Mouse (Mus musculus) embryonic facial prominence, embryonic 15.5 days (tissue): ENCODE results near the gene Cpn1. TPM values are rescaled to one million over a fixed set of nuclear protein-coding genes. Genes with fewer than 3 reads are reported as not detected.

Experiments used
- ATAC-seq: fragments of 200-750 bp; cut with Nextera tagmentation; 2 replicates; pipeline ENCODE4 v1.8.0; 2017; ENCODE audit warnings: low read depth, moderate TSS enrichment; ENCODE audit not compliant: insufficient number of reproducible peaks, low FRiP score, low TSS enrichment
- H3K27ac ChIP-seq: fragments of 300-500 bp; sonication (generic); replicated peaks from 2 replicates; pipeline ENCODE4 v1.5.1; 2015; ENCODE audit warnings: mild to moderate bottlenecking, inconsistent platforms
- H3K27me3 ChIP-seq: fragments of 300-500 bp; sonication (generic); 2 replicates; pipeline ENCODE4 v1.6.1; 2015; ENCODE audit warnings: inconsistent platforms
- H3K36me3 ChIP-seq: fragments of 300-500 bp; sonication (generic); 2 replicates; pipeline ENCODE4 v1.6.1; 2015; ENCODE audit warnings: mild to moderate bottlenecking, inconsistent platforms
- H3K4me1 ChIP-seq: fragments of 300-500 bp; sonication (generic); 2 replicates; pipeline ENCODE4 v1.6.1; 2015; ENCODE audit warnings: inconsistent platforms
- H3K4me2 ChIP-seq: fragments of 300-500 bp; sonication (generic); replicated peaks from 2 replicates; pipeline ENCODE4 v1.6.1; 2015; ENCODE audit warnings: mild to moderate bottlenecking, inconsistent platforms
- H3K4me3 ChIP-seq: fragments of 300-500 bp; sonication (generic); replicated peaks from 2 replicates; pipeline ENCODE4 v1.5.1; 2015; ENCODE audit warnings: mild to moderate bottlenecking, inconsistent platforms
- H3K9ac ChIP-seq: fragments of 300-500 bp; sonication (generic); 2 replicates; pipeline ENCODE4 v1.6.1; 2015; ENCODE audit warnings: inconsistent platforms
- H3K9me3 ChIP-seq: fragments of 300-500 bp; sonication (generic); replicated peaks from 2 replicates; pipeline ENCODE4 v1.6.1; 2016; ENCODE audit warnings: inconsistent platforms
- WGBS: fragments of 180-500 bp; shearing (Covaris S2); methylation state at CpG from one replicate; pipeline ENCODE4 v1.1.7; 2015; 5-methylcytosine and 5-hydroxymethylcytosine counted together
- polyA plus RNA-seq: library from polyadenylated mRNA; unstranded; fragments of >200 nt; fragmentation: Nextera tagmentation; extraction: Ambion mirVana; gene quantifications from 2 replicates; pipeline ENCODE4 v1.2.1, GENCODE M21; 2015

The Cpn1 gene
- polyA plus RNA-seq, 1 experiment from 2014 or later = 0.40 TPM

DNA sequence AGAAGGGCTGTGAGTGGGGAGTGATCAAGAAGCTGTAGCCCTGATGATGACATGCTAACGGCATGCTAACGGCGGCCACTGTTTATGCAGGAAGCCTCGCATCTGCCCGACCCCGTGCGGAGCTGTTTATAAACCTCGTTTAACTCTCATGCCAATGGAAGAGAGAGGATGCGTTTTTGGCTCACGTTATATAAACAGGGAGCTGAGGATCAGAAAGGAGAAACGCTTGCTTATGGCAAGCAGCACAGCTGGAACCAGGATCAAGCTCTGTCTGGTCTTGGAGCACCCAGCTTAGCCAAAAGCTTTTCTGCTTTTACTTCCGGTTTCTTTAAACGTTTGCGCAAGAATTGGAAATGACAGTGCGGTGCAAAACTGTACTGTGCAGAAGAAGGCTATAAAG, 22.4 kb upstream of the Cpn1 start:
- Histone ChIP-seq H3K4me3 (no peak overlapping the region), H3K27ac (no peak overlapping the region), H3K36me3 (no peaks in the 10 kb centered on the region), H3K27me3 (no peaks in the 10 kb centered on the region), H3K9ac (no peak overlapping the region), H3K4me2 (no peak overlapping the region), H3K4me1 (no peaks in the 10 kb centered on the region), H3K9me3 (no peaks in the 10 kb centered on the region)
- ATAC-seq = no peak
- 58% methylated on average over 15 of the region's 15 CpGs for WGBS

DNA sequence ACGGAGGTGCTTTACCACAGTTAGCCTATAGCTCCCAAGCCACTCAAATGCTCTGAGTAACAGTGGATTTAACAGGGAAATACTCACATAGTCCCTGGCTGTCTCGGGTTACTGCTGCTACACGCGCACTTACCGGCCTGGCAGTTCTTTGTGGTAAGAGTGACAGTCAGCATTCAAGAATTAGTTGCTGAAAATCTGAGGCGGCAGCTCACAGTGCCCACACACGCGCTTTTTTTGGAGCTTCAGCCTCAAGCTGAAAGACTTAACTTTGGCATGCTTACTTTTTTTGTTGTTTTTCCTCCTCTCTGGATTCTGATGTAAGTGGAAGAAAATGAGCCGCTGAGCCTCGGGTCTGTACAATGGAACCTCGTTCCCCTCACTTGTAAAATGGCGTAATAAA, 20.8 kb upstream of the Cpn1 start:
- 42% methylated on average over 12 of the region's 12 CpGs for WGBS
- Histone ChIP-seq H3K4me1 (no peaks in the 10 kb centered on the region), H3K9me3 (no peaks in the 10 kb centered on the region), H3K27me3 (no peaks in the 10 kb centered on the region), H3K9ac (no peak overlapping the region), H3K36me3 (no peaks in the 10 kb centered on the region), H3K27ac (no peak overlapping the region), H3K4me2 (no peak overlapping the region), H3K4me3 (no peak overlapping the region)
- no peak for ATAC-seq

DNA sequence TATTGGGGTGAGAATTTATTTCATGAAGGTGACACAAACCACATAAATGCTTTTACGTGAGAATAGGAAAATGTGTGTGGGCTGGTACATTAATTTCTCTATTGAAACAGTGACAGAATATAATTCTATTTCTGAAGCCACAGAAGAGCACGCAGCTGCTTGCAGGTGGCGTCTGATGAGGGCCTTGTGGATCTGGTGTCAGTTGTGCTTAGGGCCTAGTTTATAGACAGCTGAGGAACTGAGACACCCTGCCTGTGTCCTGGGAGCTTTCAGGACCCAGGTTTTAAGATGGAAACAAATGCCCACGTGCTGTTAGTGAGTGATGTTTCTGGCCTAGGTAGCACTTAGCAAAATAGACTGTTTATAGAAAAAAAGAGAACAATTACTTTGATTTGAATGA, 18.7 kb upstream of the Cpn1 start:
- Histone ChIP-seq H3K4me3 (no peak overlapping the region), H3K9me3 (no peaks in the 10 kb centered on the region), H3K27ac (no peak overlapping the region), H3K4me1 (no peaks in the 10 kb centered on the region), H3K36me3 (no peaks in the 10 kb centered on the region), H3K4me2 (no peak overlapping the region), H3K27me3 (no peaks in the 10 kb centered on the region), H3K9ac (no peak overlapping the region)
- ATAC-seq = no peak
- 63% methylated on average over 4 of the region's 4 CpGs for WGBS

DNA sequence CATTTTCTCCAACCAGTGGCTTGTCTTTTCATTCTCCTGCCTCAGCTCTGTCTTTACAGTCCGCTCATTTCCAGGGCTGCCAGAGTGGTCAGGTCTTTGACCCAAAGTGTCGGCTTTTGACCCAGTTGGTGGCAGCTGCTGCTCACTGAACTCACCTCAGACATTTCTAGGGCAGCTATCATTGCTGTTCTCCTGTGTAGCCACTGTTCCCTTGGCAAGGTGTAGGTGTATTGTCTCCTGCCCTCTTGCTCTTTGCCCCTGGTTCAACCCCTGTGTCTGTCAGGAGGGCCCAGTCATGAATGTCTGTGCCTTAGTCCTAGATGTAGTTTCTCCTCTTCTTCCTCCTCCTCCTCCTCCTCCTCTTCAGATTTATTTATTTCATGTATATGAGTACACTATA, 17.9 kb upstream of the Cpn1 start:
- Histone ChIP-seq H3K9me3 (no peaks in the 10 kb centered on the region), H3K4me2 (no peak overlapping the region), H3K4me3 (no peak overlapping the region), H3K4me1 (no peaks in the 10 kb centered on the region), H3K27me3 (no peaks in the 10 kb centered on the region), H3K27ac (no peak overlapping the region), H3K36me3 (no peaks in the 10 kb centered on the region), H3K9ac (no peak overlapping the region)
- no peak for ATAC-seq
- 94% methylated on average over 2 of the region's 2 CpGs for WGBS

DNA sequence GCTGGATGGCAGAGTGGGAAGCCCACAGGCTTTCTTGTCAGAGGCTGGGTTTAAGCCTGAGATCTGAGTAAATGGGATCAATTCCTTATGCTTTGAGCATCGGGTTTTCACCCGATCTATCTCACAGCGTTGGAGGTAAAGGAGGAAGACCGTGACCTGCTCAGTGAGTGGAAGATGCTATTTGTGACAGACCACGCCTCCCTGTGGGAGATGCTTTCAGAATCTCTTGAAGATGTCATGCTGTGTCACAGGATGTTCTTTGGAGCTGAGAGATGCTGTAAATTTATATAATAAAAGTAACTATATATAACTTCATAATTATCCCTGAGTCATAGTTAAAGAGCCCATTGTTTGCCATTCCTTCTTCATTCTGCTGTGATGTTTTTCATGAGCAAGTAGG, 14.4 kb upstream of the Cpn1 start:
- Histone ChIP-seq H3K27me3 (no peaks in the 10 kb centered on the region), H3K27ac (no peak overlapping the region), H3K4me1 (no peaks in the 10 kb centered on the region), H3K4me2 (no peak overlapping the region), H3K9me3 (no peaks in the 10 kb centered on the region), H3K9ac (no peak overlapping the region), H3K36me3 (no peaks in the 10 kb centered on the region), H3K4me3 (no peak overlapping the region)
- 65% methylated on average over 5 of the region's 5 CpGs for WGBS
- no peak for ATAC-seq

DNA sequence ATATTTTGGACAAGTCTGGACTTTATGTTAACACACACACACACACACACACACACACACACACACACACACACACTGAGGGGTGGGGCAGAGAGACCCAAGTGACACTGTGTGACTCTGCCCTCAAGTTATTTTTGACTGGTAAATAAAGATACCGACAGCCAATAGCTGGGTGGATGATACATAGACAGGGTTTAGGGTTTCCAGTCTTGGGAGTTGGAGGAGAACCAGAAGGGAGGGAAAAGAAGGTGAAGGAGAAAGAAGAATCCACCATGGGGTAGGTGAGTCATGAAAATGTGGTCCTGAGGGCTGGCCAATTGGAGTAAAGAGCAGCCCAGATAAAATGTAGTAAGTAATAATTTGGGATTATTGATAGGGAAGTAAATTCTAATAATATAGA, 13.7 kb upstream of the Cpn1 start:
- WGBS = 73% methylated on average over 1 of the region's 1 CpGs
- no peaks in the 10 kb centered on the region for H3K27me3 ChIP-seq
- H3K4me3 ChIP-seq = no peak overlapping the region
- no peak overlapping the region for H3K4me2 ChIP-seq
- no peaks in the 10 kb centered on the region for H3K9me3 ChIP-seq
- no peak overlapping the region for H3K27ac ChIP-seq
- no peak overlapping the region for H3K9ac ChIP-seq
- no peaks in the 10 kb centered on the region for H3K36me3 ChIP-seq
- no peaks in the 10 kb centered on the region for H3K4me1 ChIP-seq
- no peak for ATAC-seq

DNA sequence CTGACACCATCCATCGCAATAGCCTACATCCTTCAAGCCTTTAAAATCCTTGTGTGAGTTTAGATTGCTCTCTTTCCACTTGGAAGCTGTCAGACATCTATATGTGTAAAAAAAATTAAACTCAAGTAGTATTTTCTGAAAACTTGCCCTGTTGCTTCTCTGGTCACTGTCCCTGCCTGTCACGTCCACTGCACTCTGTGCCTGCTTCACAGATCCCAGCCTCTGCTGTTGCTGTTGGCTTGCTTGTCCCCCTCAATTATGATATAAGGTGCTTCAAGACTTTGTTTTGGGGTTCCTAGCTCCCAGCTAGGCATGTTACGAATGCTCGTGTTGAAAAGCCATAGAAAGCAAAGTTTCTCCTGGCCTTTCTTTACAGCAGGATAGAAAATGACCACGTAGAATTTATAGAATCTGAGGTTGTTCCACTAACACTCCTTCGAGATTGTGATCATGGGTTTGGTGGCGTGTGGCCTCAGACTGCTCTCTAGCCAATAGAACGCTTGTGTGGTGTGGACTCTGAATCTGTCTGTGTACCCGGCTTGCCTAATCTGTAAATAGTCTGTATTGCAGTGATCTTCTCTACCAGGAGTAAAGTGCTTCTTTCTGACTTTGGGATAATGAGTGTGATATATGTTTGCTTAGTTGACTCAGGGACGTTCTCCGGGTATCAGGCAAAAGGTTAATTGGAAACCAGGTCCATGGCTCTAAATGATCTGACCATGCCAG, 12.6 kb upstream of the Cpn1 start:
- no peak overlapping the region for H3K4me2 ChIP-seq
- no peak for ATAC-seq
- WGBS = 81% methylated on average over 11 of the region's 11 CpGs

DNA sequence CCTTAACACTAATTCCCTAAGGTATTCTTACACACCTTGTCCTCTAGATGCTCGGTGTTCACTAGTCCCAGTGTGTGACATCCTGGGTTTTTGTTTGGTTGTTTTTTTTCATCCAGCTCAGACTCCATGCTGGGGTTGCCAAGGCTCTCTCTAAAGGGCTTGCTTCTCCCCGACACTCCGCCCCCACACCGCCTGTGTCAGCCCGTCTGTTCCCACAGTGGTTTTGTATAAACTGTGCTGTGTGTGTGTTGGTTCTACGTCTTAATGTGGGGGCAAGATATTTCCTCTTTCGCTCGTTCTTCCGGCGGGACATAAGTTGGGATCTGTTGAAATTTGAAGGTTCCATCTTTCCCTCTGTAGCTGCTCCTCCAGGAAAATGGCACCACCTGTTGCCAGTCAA, 11.7 kb upstream of the Cpn1 start:
- Histone ChIP-seq H3K27me3 (no peaks in the 10 kb centered on the region), H3K9ac (no peak overlapping the region)
- WGBS = 83% methylated on average over 10 of the region's 10 CpGs

More for the DNA sequence above, 12.6 kb upstream of the Cpn1 start:
- H3K27me3 ChIP-seq = no peaks in the 10 kb centered on the region
- no peaks in the 10 kb centered on the region for H3K36me3 ChIP-seq
- H3K4me1 ChIP-seq = no peaks in the 10 kb centered on the region
- no peaks in the 10 kb centered on the region for H3K9me3 ChIP-seq
- no peak overlapping the region for H3K4me3 ChIP-seq
- H3K27ac ChIP-seq = no peak overlapping the region
- H3K9ac ChIP-seq = no peak overlapping the region

DNA sequence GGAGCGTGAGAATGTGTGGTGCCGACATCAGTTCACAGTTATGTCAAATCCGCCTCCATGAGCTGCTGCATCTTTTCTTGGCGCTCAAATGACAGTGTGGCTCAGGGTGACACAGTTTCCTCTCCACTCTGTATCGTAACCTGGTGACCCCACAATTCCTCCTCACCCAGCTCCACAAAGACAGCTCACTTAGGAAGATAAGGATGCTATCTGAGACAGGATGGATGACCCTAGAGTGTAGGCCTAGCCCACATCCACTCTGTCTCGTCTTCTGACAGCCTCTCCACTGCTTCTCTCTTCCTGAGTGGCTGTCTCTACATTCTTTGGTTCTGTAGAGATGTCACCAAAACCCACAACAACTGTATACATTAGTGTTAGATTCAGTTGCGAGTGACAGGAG, 9.1 kb upstream of the Cpn1 start:
- Histone ChIP-seq H3K36me3 (no peaks in the 10 kb centered on the region), H3K9ac (no peak overlapping the region), H3K9me3 (no peaks in the 10 kb centered on the region), H3K27ac (no peak overlapping the region), H3K4me3 (no peak overlapping the region), H3K4me1 (no peaks in the 10 kb centered on the region), H3K4me2 (no peak overlapping the region), H3K27me3 (no peaks in the 10 kb centered on the region)
- WGBS = 74% methylated on average over 7 of the region's 7 CpGs
- ATAC-seq = no peak

More for the DNA sequence above, 11.7 kb upstream of the Cpn1 start:
- Histone ChIP-seq H3K4me2 (no peak overlapping the region), H3K4me3 (no peak overlapping the region), H3K9me3 (no peaks in the 10 kb centered on the region), H3K27ac (no peak overlapping the region), H3K4me1 (no peaks in the 10 kb centered on the region), H3K36me3 (no peaks in the 10 kb centered on the region)
- ATAC-seq = no peak

DNA sequence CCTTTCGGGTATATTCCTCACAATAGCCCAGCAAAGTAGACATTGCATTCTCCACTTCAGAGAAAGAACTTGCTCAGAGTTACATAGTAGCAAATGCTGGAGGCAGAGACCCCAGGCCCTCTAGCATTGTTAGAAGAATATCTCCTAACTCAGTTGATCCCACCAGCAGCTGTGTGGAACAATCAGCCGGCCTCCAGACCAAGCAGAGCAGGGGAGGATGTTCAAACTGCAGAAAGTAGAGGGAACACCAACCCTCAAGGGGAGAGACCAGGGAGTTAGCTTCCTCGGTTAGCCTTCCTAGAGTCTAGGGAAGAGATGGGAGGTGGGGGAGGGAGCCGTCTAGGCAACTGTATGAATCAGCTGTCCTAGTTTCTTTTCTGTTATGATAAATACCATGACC, 6.1 kb upstream of the Cpn1 start:
- H3K9ac ChIP-seq = no peak overlapping the region
- no peak for ATAC-seq
- no peaks in the 10 kb centered on the region for H3K36me3 ChIP-seq
- no peak overlapping the region for H3K4me3 ChIP-seq
- H3K4me2 ChIP-seq = no peak overlapping the region
- no peaks in the 10 kb centered on the region for H3K4me1 ChIP-seq
- WGBS = 67% methylated on average over 4 of the region's 4 CpGs
- no peaks in the 10 kb centered on the region for H3K9me3 ChIP-seq
- H3K27ac ChIP-seq = no peak overlapping the region
- no peaks in the 10 kb centered on the region for H3K27me3 ChIP-seq

DNA sequence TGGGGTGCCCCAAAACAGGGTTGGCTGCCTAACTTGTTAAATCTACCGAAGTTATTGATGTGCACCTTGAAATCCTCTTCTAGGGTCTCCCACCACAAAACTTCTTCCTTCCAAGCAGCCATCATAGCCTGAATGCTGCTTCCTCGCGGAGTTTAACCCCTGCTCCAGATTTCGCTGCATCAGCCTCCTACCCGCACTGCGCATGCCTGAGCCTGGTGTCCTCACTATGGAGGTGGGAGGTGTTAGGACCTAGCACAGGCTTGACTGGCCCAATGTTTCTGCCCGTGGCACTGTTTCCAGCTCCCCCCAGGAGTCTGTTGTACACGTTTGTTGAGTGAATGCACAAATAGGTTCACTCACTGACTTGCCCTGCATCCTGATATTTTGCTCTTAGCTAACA, 4.0 kb upstream of the Cpn1 start:
- Histone ChIP-seq H3K4me3 (no peak overlapping the region), H3K9ac (no peak overlapping the region), H3K36me3 (no peaks in the 10 kb centered on the region), H3K9me3 (no peaks in the 10 kb centered on the region), H3K4me2 (no peak overlapping the region), H3K4me1 (0 out of 2 replicates have a peak, but pooled peaks cover 5% of the 10 kb centered on the region), H3K27me3 (peaks cover 14% of the 10 kb centered on the region), H3K27ac (no peak overlapping the region)
- 73% methylated on average over 8 of the region's 8 CpGs for WGBS
- no peak for ATAC-seq

DNA sequence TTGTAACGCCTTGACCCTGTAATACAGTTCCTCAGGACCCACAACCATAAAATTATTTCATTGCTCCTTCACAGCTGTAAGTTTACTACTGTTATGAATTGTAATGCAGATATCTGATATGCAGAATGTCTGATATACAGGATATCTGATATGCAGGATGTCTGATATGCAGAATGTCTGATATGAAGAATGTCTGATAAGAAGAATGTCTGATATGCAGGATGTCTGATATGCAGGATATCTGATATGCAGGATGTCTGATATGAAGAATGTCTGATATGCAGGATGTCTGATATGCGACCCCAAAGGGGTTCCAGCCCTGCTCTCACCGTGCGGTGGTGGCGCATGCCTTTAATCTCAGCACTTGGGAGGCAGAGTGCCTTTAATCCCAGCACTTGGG, 4.4 kb downstream of the Cpn1 start:
- Histone ChIP-seq H3K4me3 (no peak overlapping the region), H3K4me1 (0 out of 2 replicates have a peak, but pooled peaks cover 5% of the 10 kb centered on the region), H3K27ac (no peak overlapping the region), H3K27me3 (peaks cover 15% of the 10 kb centered on the region), H3K36me3 (no peaks in the 10 kb centered on the region), H3K9me3 (no peaks in the 10 kb centered on the region), H3K9ac (no peak overlapping the region), H3K4me2 (no peak overlapping the region)
- 83% methylated on average over 5 of the region's 5 CpGs for WGBS
- no peak for ATAC-seq
